Mouse (Mus musculus) kidney, embryonic 15.5 days (tissue): ENCODE measurements at regions not wholly inside any gene's neighbourhood (a gene's known extent, or its start where the extent isn't known, plus 50 kb on each side); places are given as distances from the start of the nearest gene placed in this dataset.

ENCODE experiments used
- ATAC-seq: fragments of 200-750 bp; cut with Nextera tagmentation; replicated peaks from 2 replicates; pipeline ENCODE4 v1.8.0; 2017; ENCODE audit warnings: moderate TSS enrichment; ENCODE audit not compliant: low FRiP score
- H3K27ac ChIP-seq: fragments of 300-500 bp; sonication (generic); 2 replicates; pipeline ENCODE4 v1.5.1; 2015; ENCODE audit warnings: mild to moderate bottlenecking, inconsistent platforms
- H3K27me3 ChIP-seq: fragments of 300-500 bp; sonication (generic); 2 replicates; pipeline ENCODE4 v1.6.1; 2015; ENCODE audit warnings: inconsistent platforms
- H3K36me3 ChIP-seq: fragments of 300-500 bp; sonication (generic); 2 replicates; pipeline ENCODE4 v1.6.1; 2015; ENCODE audit warnings: inconsistent platforms
- H3K4me1 ChIP-seq: fragments of 300-500 bp; sonication (generic); 2 replicates; pipeline ENCODE4 v1.6.1; 2015; ENCODE audit warnings: inconsistent platforms
- H3K4me2 ChIP-seq: fragments of 300-500 bp; sonication (generic); 2 replicates; pipeline ENCODE4 v1.6.1; 2015; ENCODE audit warnings: moderate library complexity, mild to moderate bottlenecking, inconsistent platforms
- H3K4me3 ChIP-seq: fragments of 300-500 bp; sonication (generic); replicated peaks from 2 replicates; pipeline ENCODE4 v1.5.1; 2015; ENCODE audit warnings: mild to moderate bottlenecking, inconsistent platforms
- H3K9ac ChIP-seq: fragments of 300-500 bp; sonication (generic); 2 replicates; pipeline ENCODE4 v1.6.1; 2015; ENCODE audit warnings: mild to moderate bottlenecking, inconsistent platforms
- H3K9me3 ChIP-seq: fragments of 300-500 bp; sonication (generic); replicated peaks from 2 replicates; pipeline ENCODE4 v1.6.1; 2016; ENCODE audit warnings: inconsistent platforms
- WGBS: fragments of 180-500 bp; shearing (Covaris S2); methylation state at CpG from one replicate; pipeline ENCODE4 v1.1.7; 2015; ENCODE audit warnings: mixed read lengths; 5-methylcytosine and 5-hydroxymethylcytosine counted together

GRCm38 (mm10) chr5:43339671-43340070 is 106.7 kb downstream of the Cpeb2 start:
- no peaks in the 10 kb centered on the region for H3K36me3 ChIP-seq
- H3K27ac ChIP-seq: no peak overlapping the region
- H3K4me2 ChIP-seq: no peak overlapping the region
- WGBS: 76% methylated on average over 7 of the region's 7 CpGs
- H3K4me3 ChIP-seq: no peak overlapping the region
- no peaks in the 10 kb centered on the region for H3K27me3 ChIP-seq
- no peak for ATAC-seq
- H3K4me1 ChIP-seq: no peaks in the 10 kb centered on the region
- H3K9ac ChIP-seq: no peak overlapping the region
- H3K9me3 ChIP-seq: no peaks in the 10 kb centered on the region

GRCm38 (mm10) chr5:43341475-43341874 is 108.5 kb downstream of the Cpeb2 start:
- Histone ChIP-seq H3K36me3 (no peaks in the 10 kb centered on the region), H3K4me3 (no peak overlapping the region), H3K27ac (no peak overlapping the region), H3K27me3 (no peaks in the 10 kb centered on the region), H3K4me1 (no peaks in the 10 kb centered on the region), H3K9me3 (no peaks in the 10 kb centered on the region), H3K4me2 (no peak overlapping the region), H3K9ac (no peak overlapping the region)
- no peak for ATAC-seq
- WGBS: 74% methylated on average over 2 of the region's 2 CpGs

- no peak overlapping the region for H3K4me3 ChIP-seq
- no peak for ATAC-seq
Observed at GRCm38 (mm10) chr5:43344441-43344840, 111.5 kb downstream of the Cpeb2 start.

GRCm38 (mm10) chr5:43350987-43351386 is 118.0 kb downstream of the Cpeb2 start:
- H3K36me3 ChIP-seq: no peaks in the 10 kb centered on the region
- no peaks in the 10 kb centered on the region for H3K27me3 ChIP-seq
- no peak overlapping the region for H3K4me2 ChIP-seq
- H3K4me1 ChIP-seq: peaks cover 14% of the 10 kb centered on the region
- WGBS: 78% methylated on average over 2 of the region's 2 CpGs
- H3K4me3 ChIP-seq: no peak overlapping the region
- no peak overlapping the region for H3K9ac ChIP-seq
- no peaks in the 10 kb centered on the region for H3K9me3 ChIP-seq
- no peak for ATAC-seq
- no peak overlapping the region for H3K27ac ChIP-seq

More at GRCm38 (mm10) chr5:43344441-43344840, 111.5 kb downstream of the Cpeb2 start:
- Histone ChIP-seq H3K27me3 (no peaks in the 10 kb centered on the region), H3K36me3 (no peaks in the 10 kb centered on the region), H3K27ac (no peak overlapping the region), H3K9me3 (no peaks in the 10 kb centered on the region), H3K4me1 (no peaks in the 10 kb centered on the region), H3K4me2 (no peak overlapping the region), H3K9ac (no peak overlapping the region)
- 76% methylated on average over 1 of the region's 1 CpGs for WGBS

- H3K27me3 ChIP-seq: no peaks in the 10 kb centered on the region
- no peaks in the 10 kb centered on the region for H3K9me3 ChIP-seq
- no peaks in the 10 kb centered on the region for H3K36me3 ChIP-seq
- WGBS: 34% methylated on average over 23 of the region's 23 CpGs
- H3K4me2 ChIP-seq: no peak overlapping the region
- H3K4me1 ChIP-seq: peaks cover 14% of the 10 kb centered on the region
- no peak overlapping the region for H3K27ac ChIP-seq
- H3K9ac ChIP-seq: no peak overlapping the region
- no peak overlapping the region for H3K4me3 ChIP-seq
- ATAC-seq: no peak
Observed at GRCm38 (mm10) chr5:43353021-43353990, 120.3 kb downstream of the Cpeb2 start.

- Histone ChIP-seq H3K27ac (no peak overlapping the region), H3K4me1 (peaks cover 14% of the 10 kb centered on the region), H3K27me3 (no peaks in the 10 kb centered on the region), H3K4me2 (peak overlapping the region; percentile 75), H3K9me3 (no peaks in the 10 kb centered on the region), H3K9ac (0 out of 2 replicates have a peak overlapping the region, but pooled peaks have one; percentile 28), H3K4me3 (peak overlapping the region; percentile 43), H3K36me3 (no peaks in the 10 kb centered on the region)
- 37% methylated on average over 14 of the region's 14 CpGs for WGBS
- peak; percentile 34 for ATAC-seq
Observed at GRCm38 (mm10) chr5:43354351-43354942, 121.5 kb downstream of the Cpeb2 start.

GRCm38 (mm10) chr5:43355026-43355580 is 122.1 kb downstream of the Cpeb2 start:
- Histone ChIP-seq H3K4me1 (peaks cover 14% of the 10 kb centered on the region), H3K36me3 (no peaks in the 10 kb centered on the region), H3K4me2 (peak overlapping the region; percentile 75), H3K4me3 (peak overlapping the region; percentile 43), H3K27ac (peak overlapping the region; percentile 72), H3K27me3 (no peaks in the 10 kb centered on the region), H3K9ac (peak overlapping the region; percentile 28; the same call in 1 of the 2 replicates), H3K9me3 (no peaks in the 10 kb centered on the region)
- under 1% methylated on average over 12 of the region's 12 CpGs for WGBS
- ATAC-seq: peak; percentile 97

- Histone ChIP-seq H3K4me1 (peaks cover 14% of the 10 kb centered on the region), H3K9me3 (no peaks in the 10 kb centered on the region), H3K36me3 (no peaks in the 10 kb centered on the region), H3K27me3 (no peaks in the 10 kb centered on the region), H3K27ac (peak overlapping the region; percentile 72), H3K9ac (no peak overlapping the region), H3K4me2 (peak overlapping the region; percentile 75), H3K4me3 (peak overlapping the region; percentile 43)
- no peak for ATAC-seq
- WGBS: 75% methylated on average over 16 of the region's 16 CpGs
Observed at GRCm38 (mm10) chr5:43355832-43356231, 122.9 kb downstream of the Cpeb2 start.

- ATAC-seq: no peak
- Histone ChIP-seq H3K4me1 (peaks cover 14% of the 10 kb centered on the region), H3K36me3 (no peaks in the 10 kb centered on the region), H3K9me3 (no peaks in the 10 kb centered on the region), H3K27ac (no peak overlapping the region), H3K4me2 (no peak overlapping the region), H3K4me3 (no peak overlapping the region), H3K9ac (no peak overlapping the region), H3K27me3 (no peaks in the 10 kb centered on the region)
- WGBS: 84% methylated on average over 5 of the region's 5 CpGs
Observed at GRCm38 (mm10) chr5:43357100-43357680, 124.2 kb downstream of the Cpeb2 start.

GRCm38 (mm10) chr5:43357901-43358300 is 124.9 kb downstream of the Cpeb2 start:
- H3K4me3 ChIP-seq: no peak overlapping the region
- ATAC-seq: no peak
- 85% methylated on average over 5 of the region's 5 CpGs for WGBS
- H3K9ac ChIP-seq: no peak overlapping the region
- no peaks in the 10 kb centered on the region for H3K36me3 ChIP-seq
- no peak overlapping the region for H3K4me2 ChIP-seq
- no peaks in the 10 kb centered on the region for H3K27me3 ChIP-seq
- peaks cover 13% of the 10 kb centered on the region for H3K4me1 ChIP-seq
- no peaks in the 10 kb centered on the region for H3K9me3 ChIP-seq
- H3K27ac ChIP-seq: no peak overlapping the region

- no peak for ATAC-seq
- Histone ChIP-seq H3K4me1 (peaks cover 7% of the 10 kb centered on the region), H3K36me3 (no peaks in the 10 kb centered on the region), H3K9ac (no peak overlapping the region), H3K27me3 (no peaks in the 10 kb centered on the region), H3K27ac (no peak overlapping the region), H3K4me2 (no peak overlapping the region), H3K4me3 (no peak overlapping the region), H3K9me3 (no peaks in the 10 kb centered on the region)
- WGBS: 81% methylated on average over 7 of the region's 7 CpGs
Observed at GRCm38 (mm10) chr5:43358928-43359765, 126.2 kb downstream of the Cpeb2 start.
